ENCODE assay signal across 7 mouse cellular contexts in the genomic region with DNA sequence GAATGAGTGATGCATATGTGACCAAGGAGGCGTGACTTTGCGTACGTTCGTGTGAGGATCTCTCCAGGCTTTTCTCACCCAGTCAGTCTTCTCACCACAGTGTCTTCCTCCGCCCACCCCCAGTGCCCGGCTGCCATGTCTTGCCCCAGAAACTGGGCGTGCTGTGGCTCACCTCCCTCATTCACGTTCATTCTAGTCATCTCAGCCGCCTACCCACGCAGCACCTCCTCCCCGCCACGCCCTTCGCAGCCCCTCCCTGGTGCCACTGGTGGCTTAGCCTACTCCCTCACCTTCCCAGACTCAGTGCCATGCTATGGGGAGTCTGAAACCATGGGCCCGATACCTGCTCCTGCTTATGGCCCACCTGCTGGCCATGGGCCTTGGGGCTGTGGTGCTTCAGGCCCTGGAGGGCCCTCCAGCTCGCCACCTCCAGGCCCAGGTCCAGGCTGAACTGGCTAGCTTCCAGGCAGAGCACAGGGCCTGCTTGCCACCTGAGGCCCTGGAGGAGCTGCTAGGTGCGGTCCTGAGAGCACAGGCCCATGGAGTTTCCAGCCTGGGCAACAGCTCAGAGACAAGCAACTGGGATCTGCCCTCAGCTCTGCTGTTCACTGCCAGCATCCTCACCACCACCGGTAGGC. TPM values are rescaled to one million over a fixed set of nuclear protein-coding genes. Genes with fewer than 3 reads are reported as not detected.
DNase-seq lines count a peak whose midpoint lies in the region; ATAC-seq and TF ChIP-seq lines count a peak whose summit lies in the region.

A gene (plus strand): TSS at position 205 of the 638 bp plus-strand sequence.

- H3K9me3 ChIP-seq in midbrain, embryonic 12.5 days: no peaks in the 10 kb centered on the region
- H3K9me3 ChIP-seq in midbrain, postnatal 0 days (ENCODE audit: low read length): no peaks in the 10 kb centered on the region
- H3K9me3 ChIP-seq in embryonic facial prominence, embryonic 13.5 days: no peaks in the 10 kb centered on the region
- no peaks in the 10 kb centered on the region for H3K9me3 ChIP-seq in liver, embryonic 13.5 days (replicated peaks)
- H3K9me3 ChIP-seq in stomach, embryonic 15.5 days: no peaks in the 10 kb centered on the region

- DNase-seq in midbrain, postnatal 0 days (ENCODE audit: low spot score): no peak
- DNase-seq in liver, embryonic 13.5 days: no peak
- DNase-seq in gastrocnemius, postnatal 14 days: no peak
- DNase-seq in MN1 (ENCODE audit: low spot score): no peak

- no peak within 1 kb of the TSS for H3K4me2 ChIP-seq in midbrain, embryonic 12.5 days (replicated peaks)
- no peak within 1 kb of the TSS for H3K4me2 ChIP-seq in midbrain, postnatal 0 days (ENCODE audit: low read depth, low read length, poor library complexity, severe bottlenecking)
- H3K4me2 ChIP-seq in embryonic facial prominence, embryonic 13.5 days: no peak within 1 kb of the TSS
- H3K4me2 ChIP-seq in liver, embryonic 13.5 days: peak within 1 kb of the TSS; percentile 53
- peak within 1 kb of the TSS; percentile 25 for H3K4me2 ChIP-seq in stomach, embryonic 15.5 days

- H3K27me3 ChIP-seq in midbrain, embryonic 12.5 days: no peaks in the 10 kb centered on the region
- no peaks in the 10 kb centered on the region for H3K27me3 ChIP-seq in midbrain, postnatal 0 days (ENCODE audit: insufficient read depth, low read length)
- no peaks in the 10 kb centered on the region for H3K27me3 ChIP-seq in embryonic facial prominence, embryonic 13.5 days
- no peaks in the 10 kb centered on the region for H3K27me3 ChIP-seq in liver, embryonic 13.5 days
- no peaks in the 10 kb centered on the region for H3K27me3 ChIP-seq in stomach, embryonic 15.5 days (replicated peaks)

- H3K4me3 ChIP-seq in midbrain, embryonic 12.5 days: no peak within 1 kb of the TSS
- H3K4me3 ChIP-seq in midbrain, postnatal 0 days (ENCODE audit: low read depth, low read length): no peak within 1 kb of the TSS
- H3K4me3 ChIP-seq in embryonic facial prominence, embryonic 13.5 days: no peak within 1 kb of the TSS
- H3K4me3 ChIP-seq in liver, embryonic 13.5 days (replicated peaks): peak within 1 kb of the TSS; percentile 12
- no peak within 1 kb of the TSS for H3K4me3 ChIP-seq in stomach, embryonic 15.5 days (replicated peaks)

- 0 out of 2 replicates have a peak within 1 kb of the TSS, but pooled peaks have one; percentile 8 for H3K27ac ChIP-seq in midbrain, embryonic 12.5 days (replicated peaks)
- no peak within 1 kb of the TSS for H3K27ac ChIP-seq in midbrain, postnatal 0 days (ENCODE audit: low read depth, low read length)
- H3K27ac ChIP-seq in embryonic facial prominence, embryonic 13.5 days: peak within 1 kb of the TSS; percentile 79
- H3K27ac ChIP-seq in liver, embryonic 13.5 days: peak within 1 kb of the TSS; percentile 89
- H3K27ac ChIP-seq in stomach, embryonic 15.5 days: peak within 1 kb of the TSS; percentile 89

- H3K36me3 ChIP-seq in midbrain, embryonic 12.5 days: peaks cover 78% of the 10 kb centered on the region
- H3K36me3 ChIP-seq in midbrain, postnatal 0 days (ENCODE audit: insufficient read depth, low read length): peaks cover 55% of the 10 kb centered on the region
- peaks cover 69% of the 10 kb centered on the region for H3K36me3 ChIP-seq in embryonic facial prominence, embryonic 13.5 days
- peaks cover 84% of the 10 kb centered on the region for H3K36me3 ChIP-seq in liver, embryonic 13.5 days
- H3K36me3 ChIP-seq in stomach, embryonic 15.5 days: peaks cover 52% of the 10 kb centered on the region

- H3K4me1 ChIP-seq in midbrain, embryonic 12.5 days: 0 out of 2 replicates have a peak, but pooled peaks cover 3% of the 10 kb centered on the region
- H3K4me1 ChIP-seq in midbrain, postnatal 0 days (ENCODE audit: insufficient read depth, low read length): no peaks in the 10 kb centered on the region
- H3K4me1 ChIP-seq in embryonic facial prominence, embryonic 13.5 days: peaks cover 15% of the 10 kb centered on the region
- peaks cover 48% of the 10 kb centered on the region for H3K4me1 ChIP-seq in liver, embryonic 13.5 days (replicated peaks)
- peaks cover 26% of the 10 kb centered on the region for H3K4me1 ChIP-seq in stomach, embryonic 15.5 days

- ATAC-seq in midbrain, embryonic 12.5 days (ENCODE audit: low FRiP score, low read depth): no peak
- ATAC-seq in midbrain, postnatal 0 days (ENCODE audit: low FRiP score): no peak
- ATAC-seq in embryonic facial prominence, embryonic 13.5 days (ENCODE audit: insufficient number of reproducible peaks, insufficient read depth, low FRiP score, low TSS enrichment, low read depth): peak; percentile 16; the same call in 1 of the 2 replicates
- ATAC-seq in liver, embryonic 13.5 days (ENCODE audit: low read depth): peak; percentile 66
- ATAC-seq in stomach, embryonic 15.5 days (ENCODE audit: insufficient read depth, low FRiP score, low read depth): no peak

- TF ChIP-seq CTCF in midbrain, postnatal 0 days (IDR thresholded peaks at IDR 0.05): no peak

- intact Hi-C loops in gastrocnemius, postnatal 14 days (cut with DNase I; ENCODE audit: low total_unique reads): no loop called here

- 79% methylated on average over 17 of the region's 17 CpGs for WGBS in midbrain, embryonic 12.5 days
- whole genome bisulfite sequencing in midbrain, postnatal 0 days: 77% methylated on average over 17 of the region's 17 CpGs
- 74% methylated on average over 17 of the region's 17 CpGs for whole genome bisulfite sequencing in embryonic facial prominence, embryonic 13.5 days
- WGBS in liver, embryonic 13.5 days (ENCODE audit: insufficient replicate concordance): 54% methylated on average over 17 of the region's 17 CpGs
- WGBS in stomach, embryonic 15.5 days: 62% methylated on average over 17 of the region's 17 CpGs

- H3K9ac ChIP-seq in midbrain, embryonic 12.5 days (replicated peaks): no peak within 1 kb of the TSS
- no peak within 1 kb of the TSS for H3K9ac ChIP-seq in midbrain, postnatal 0 days (replicated peaks; ENCODE audit: low read length, poor library complexity, severe bottlenecking)
- H3K9ac ChIP-seq in embryonic facial prominence, embryonic 13.5 days: peak within 1 kb of the TSS; percentile 45; the same call in 1 of the 2 replicates
- peak within 1 kb of the TSS; percentile 59 for H3K9ac ChIP-seq in liver, embryonic 13.5 days
- H3K9ac ChIP-seq in stomach, embryonic 15.5 days: no peak within 1 kb of the TSS

RNA-seq across cellular contexts. Expression of the gene that starts here (rescaled TPM):
- 0.36 TPM in 1 of 2 replicates, not detected in the other for polyA plus RNA-seq in midbrain, embryonic 12.5 days (2016; fragmentation: Nextera tagmentation; extraction: Ambion mirVana)
- not detected in 2 replicates for total RNA-seq in midbrain, postnatal 0 days (2014; rRNA removed)
- 0.47 and 0.49 TPM in 2 replicates for polyA plus RNA-seq in midbrain, postnatal 0 days (2015; fragmentation: Nextera tagmentation; extraction: Ambion mirVana)
- 0.52 and 0.59 TPM in 2 replicates for polyA plus RNA-seq in embryonic facial prominence, embryonic 13.5 days (2015; fragmentation: Nextera tagmentation; extraction: Ambion mirVana)
- polyA plus RNA-seq in liver, embryonic 13.5 days (2015; fragmentation: Nextera tagmentation; extraction: Ambion mirVana): 0.21 and 0.46 TPM in 2 replicates
- 0.52 and 1.3 TPM in 2 replicates for polyA plus RNA-seq in stomach, embryonic 15.5 days (2015; fragmentation: Nextera tagmentation; extraction: Ambion mirVana)
- not detected for total RNA-seq in gastrocnemius, postnatal 14 days (2021)

Comparison
In these comparisons a context has a peak if more than half of its experiments do, and no peak if none do; other contexts are left out.
1. Peak in ATAC-seq, H3K27ac ChIP-seq and H3K9ac ChIP-seq in embryonic facial prominence, embryonic 13.5 days; RNA of the gene not detected or under 1 TPM.
2. Peak in ATAC-seq, H3K4me3 ChIP-seq, H3K27ac ChIP-seq, H3K9ac ChIP-seq and H3K4me2 ChIP-seq in liver, embryonic 13.5 days; RNA of the gene not detected or under 1 TPM.